Mouse (Mus musculus): ENCODE data around the gene Dao. TPM values are rescaled to one million over a fixed set of nuclear protein-coding genes. Genes with fewer than 3 reads are reported as not detected.

Dao gene
- total and polyA plus RNA-seq, 3 experiments: 1.4 to 3.6 (median 1.9) TPM

DNA sequence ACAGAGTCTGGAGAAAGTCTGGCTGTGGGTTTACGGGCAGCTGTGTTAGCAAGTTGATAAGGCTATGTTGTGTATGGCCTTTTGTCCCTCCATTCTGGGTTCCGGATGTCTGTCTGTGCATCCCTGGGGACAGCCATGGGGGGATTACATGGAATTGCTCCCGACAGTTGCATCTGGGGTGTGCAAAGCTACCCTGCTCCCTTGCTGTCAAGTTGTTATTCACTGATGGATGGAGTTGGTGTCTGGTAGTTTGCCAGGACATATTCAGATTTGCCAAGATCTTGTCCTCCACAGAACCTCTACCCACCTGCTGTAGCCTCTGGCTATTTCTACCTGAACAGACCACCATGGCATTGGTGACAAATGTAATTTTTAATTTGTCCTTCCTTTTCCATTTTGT lies 42.6 kb downstream of the Dao start:
- H3K4me2 ChIP-seq (ENCODE audit: insufficient read depth, low read depth, poor library complexity, severe bottlenecking): no peak overlapping the region
- TF ChIP-seq JUN (IDR thresholded peaks at IDR 0.05; ENCODE audit: insufficient read depth, low read depth, low read length) (no peak), ELF1 (IDR thresholded peaks at IDR 0.05; ENCODE audit: low read depth, low read length) (no peak), UBTF (IDR thresholded peaks at IDR 0.05; ENCODE audit: low read depth, low read length) (no peak), USF2 (conservative IDR thresholded peaks at IDR 0.05; ENCODE audit: low read depth, low read length) (no peak), ZKSCAN1 (IDR thresholded peaks at IDR 0.05; ENCODE audit: borderline replicate concordance, low read depth, low read length) (no peak), MAX (IDR thresholded peaks at IDR 0.05; ENCODE audit: low read length) (no peak), HCFC1 (IDR thresholded peaks at IDR 0.05; ENCODE audit: low read depth, low read length) (no peak), NELFE (IDR thresholded peaks at IDR 0.05; ENCODE audit: low read depth, low read length) (no peak), NRF1 (IDR thresholded peaks at IDR 0.05; ENCODE audit: low read depth, low read length) (no peak), GABPA (IDR thresholded peaks at IDR 0.05; ENCODE audit: insufficient replicate concordance, low read depth, low read length) (no peak), RCOR1 (conservative IDR thresholded peaks at IDR 0.05; ENCODE audit: low read depth, low read length) (no peak), TCF12 (IDR thresholded peaks at IDR 0.05; ENCODE audit: low read depth, low read length) (no peak), MXI1 (IDR thresholded peaks at IDR 0.05; ENCODE audit: low read depth, low read length) (no peak), EP300 (IDR thresholded peaks at IDR 0.05; ENCODE audit: low read length) (no peak), BHLHE40 (IDR thresholded peaks at IDR 0.05; ENCODE audit: low read depth, low read length) (no peak), USF1 (IDR thresholded peaks at IDR 0.05; ENCODE audit: low read depth, low read length) (no peak), MAZ (IDR thresholded peaks at IDR 0.05; ENCODE audit: low read depth, low read length) (no peak), KAT2A (IDR thresholded peaks at IDR 0.05; ENCODE audit: insufficient replicate concordance, low read length) (no peak), CTCF (conservative IDR thresholded peaks at IDR 0.05 in 1 of 2, IDR thresholded peaks at IDR 0.05 in 1 of 2; ENCODE audit: low read depth in 2 of 2, low read length in 2 of 2) (no peak)
- no peaks in the 10 kb centered on the region for H3K79me2 ChIP-seq (replicated peaks; ENCODE audit: control insufficient read depth, extremely low read depth, insufficient read depth, poor library complexity, severe bottlenecking)
- no peak overlapping the region for H3K27ac ChIP-seq (ENCODE audit: insufficient read depth, low read depth)
- H3K9ac ChIP-seq (ENCODE audit: insufficient read depth, low read depth): no peak overlapping the region
- DNase-seq (ENCODE audit: extremely low read depth): no peak
- peaks cover 9% of the 10 kb centered on the region for H3K9me3 ChIP-seq (replicated peaks; ENCODE audit: low read length)
- dilution Hi-C loops (cut with MboI; ENCODE audit: extremely low pct_ligation_motif_present, extremely low pct_unique_long_range_greater_than_20kb, low sequenced_read_pairs): no loop called here
- no peaks in the 10 kb centered on the region for H3K36me3 ChIP-seq (replicated peaks in 1 of 2; ENCODE audit: control insufficient read depth in 1 of 2, insufficient read depth in 1 of 2, low read length in 1 of 2)
- H3K27me3 ChIP-seq (replicated peaks): no peaks in the 10 kb centered on the region
- H3K4me1 ChIP-seq (ENCODE audit: control insufficient read depth in 1 of 2, insufficient read depth in 2 of 2): peaks cover 16 to 33% of the 10 kb centered on the region in 2 experiments
- H3K4me3 ChIP-seq (replicated peaks in 1 of 3; ENCODE audit: low read depth in 2 of 3, low read length in 2 of 3, poor library complexity in 1 of 3): no peak overlapping the region
- in situ Hi-C loops (cut with MboI; ENCODE audit: low pct_ligation_motif_present, low pct_unique_long_range_greater_than_20kb, low sequenced_read_pairs): loop anchor here (5.0 kb wide), 1 partner anchor 194 kb away; no protein-coding TSS in a partner anchor

DNA sequence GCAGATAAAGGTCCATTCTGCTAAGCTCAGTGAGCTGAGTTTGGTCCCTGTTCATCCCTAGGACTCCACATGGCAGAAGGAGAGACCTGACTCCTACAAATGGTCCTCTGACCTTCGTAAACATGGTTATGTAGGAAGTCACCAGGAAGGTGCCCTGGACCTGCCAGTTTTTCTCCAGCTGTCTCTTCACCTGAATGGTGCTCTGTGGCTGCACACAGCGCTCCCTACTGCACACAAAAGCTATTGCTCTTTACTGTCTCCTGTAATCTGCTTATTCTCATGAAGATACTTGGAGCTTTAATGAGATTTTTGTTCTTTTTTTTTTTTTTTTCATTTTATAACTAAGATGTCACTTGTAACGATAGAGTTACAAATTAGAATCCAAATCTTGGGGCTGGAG lies 43.1 kb downstream of the Dao start:
- Histone ChIP-seq H3K79me2 (replicated peaks; ENCODE audit: control insufficient read depth, extremely low read depth, insufficient read depth, poor library complexity, severe bottlenecking) (no peaks in the 10 kb centered on the region), H3K36me3 (replicated peaks in 1 of 2; ENCODE audit: control insufficient read depth in 1 of 2, insufficient read depth in 1 of 2, low read length in 1 of 2) (no peaks in the 10 kb centered on the region), H3K4me1 (ENCODE audit: control insufficient read depth in 1 of 2, insufficient read depth in 2 of 2) (peaks cover 16 to 28% of the 10 kb centered on the region in 2 experiments), H3K9ac (ENCODE audit: insufficient read depth, low read depth) (no peak overlapping the region), H3K4me2 (ENCODE audit: insufficient read depth, low read depth, poor library complexity, severe bottlenecking) (no peak overlapping the region), H3K9me3 (replicated peaks; ENCODE audit: low read length) (peaks cover 9% of the 10 kb centered on the region), H3K27me3 (replicated peaks) (no peaks in the 10 kb centered on the region), H3K27ac (ENCODE audit: insufficient read depth, low read depth) (no peak overlapping the region), H3K4me3 (replicated peaks in 1 of 3; ENCODE audit: low read depth in 2 of 3, low read length in 2 of 3, poor library complexity in 1 of 3) (no peak overlapping the region)
- no peak for DNase-seq (ENCODE audit: extremely low read depth)
- TF ChIP-seq SMC3 (IDR thresholded peaks at IDR 0.05; ENCODE audit: low read depth, low read length): peak; percentile 28; the same call in 1 of the 2 replicates
- TF ChIP-seq CTCF (conservative IDR thresholded peaks at IDR 0.05 in 1 of 2, IDR thresholded peaks at IDR 0.05 in 1 of 2; ENCODE audit: low read depth in 2 of 2, low read length in 2 of 2): peak in 1 of 2 experiments; percentile 56; a peak in 2 of 4 replicates
- no peak for TF ChIP-seq ZC3H11A (IDR thresholded peaks at IDR 0.05; ENCODE audit: low read depth, low read length)
- peak; percentile 29 for TF ChIP-seq RAD21 (IDR thresholded peaks at IDR 0.05; ENCODE audit: low read depth, low read length)
- TF ChIP-seq MAZ (IDR thresholded peaks at IDR 0.05; ENCODE audit: low read depth, low read length): no peak
- dilution Hi-C loops (cut with MboI; ENCODE audit: extremely low pct_ligation_motif_present, extremely low pct_unique_long_range_greater_than_20kb, low sequenced_read_pairs): no loop called here
- in situ Hi-C loops (cut with MboI; ENCODE audit: low pct_ligation_motif_present, low pct_unique_long_range_greater_than_20kb, low sequenced_read_pairs): loop anchor here (5.0 kb wide), 1 partner anchor 194 kb away; no protein-coding TSS in a partner anchor

Measured in CH12.LX (cell line).